Mouse (Mus musculus) liver, embryonic 14.5 days (tissue): Measurements from ENCODE around the gene Mrpl35.

Experiments
- CTCF ChIP-seq: IDR thresholded peaks from 2 replicates; pipeline ENCODE4 v1.5.1; 2016; ENCODE audit warnings: antibody characterized with exemption, low read depth, control low read depth
- EP300 ChIP-seq: IDR thresholded peaks from 2 replicates; pipeline ENCODE4 v1.6.1; 2016; ENCODE audit warnings: antibody characterized with exemption, low read depth

GRCm38 (mm10) chr6:71812820-71813219 lies 13.9 kb downstream of the Mrpl35 start:
- TF ChIP-seq CTCF (no peak), EP300 (no peak)
